Mouse (Mus musculus): ENCODE measurements at regions not wholly inside any gene's neighbourhood (a gene's known extent, or its start where the extent isn't known, plus 50 kb on each side); places are given as distances from the start of the nearest gene placed in this dataset.
A peak's percentile ranks its signal among the peaks of the same experiment; 100 is the strongest.
"Not testable (repeated sequence)": the region's sequence is repeated elsewhere in the genome, so short reads cannot be mapped to it uniquely, and the experiment has no call there.

DNA sequence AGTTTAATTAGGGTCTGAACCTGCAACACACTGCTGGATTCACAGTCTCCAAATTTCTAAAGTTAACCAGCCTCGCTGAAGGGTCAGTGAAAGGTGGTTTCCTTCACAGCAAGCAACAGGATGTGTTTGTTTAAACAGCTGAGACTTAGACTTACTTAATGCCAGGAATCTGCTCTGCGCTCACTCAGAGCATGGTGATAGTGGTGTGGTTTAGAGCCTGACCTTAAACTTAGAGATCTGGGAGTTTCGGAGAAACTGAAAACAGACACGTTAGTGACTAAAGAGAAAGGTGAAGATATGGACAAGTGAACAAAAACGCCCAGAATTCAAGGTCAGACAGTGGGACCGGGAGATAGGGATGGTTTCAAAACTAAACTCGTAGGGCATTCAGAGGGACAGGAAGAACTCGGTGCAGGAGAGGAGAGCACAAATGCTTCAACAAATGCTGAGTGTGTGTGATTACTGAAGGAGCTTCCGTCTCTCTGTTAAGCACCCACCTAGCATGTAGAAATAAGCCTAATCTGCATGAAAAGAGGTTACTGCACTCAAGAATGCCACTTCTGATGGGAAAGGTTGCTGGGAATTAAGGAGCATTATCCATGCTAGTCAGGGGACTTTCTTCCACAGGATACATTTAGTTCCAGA, 97.2 kb upstream of the Ifngr1 start:
- DNase-seq, result no peak

DNA sequence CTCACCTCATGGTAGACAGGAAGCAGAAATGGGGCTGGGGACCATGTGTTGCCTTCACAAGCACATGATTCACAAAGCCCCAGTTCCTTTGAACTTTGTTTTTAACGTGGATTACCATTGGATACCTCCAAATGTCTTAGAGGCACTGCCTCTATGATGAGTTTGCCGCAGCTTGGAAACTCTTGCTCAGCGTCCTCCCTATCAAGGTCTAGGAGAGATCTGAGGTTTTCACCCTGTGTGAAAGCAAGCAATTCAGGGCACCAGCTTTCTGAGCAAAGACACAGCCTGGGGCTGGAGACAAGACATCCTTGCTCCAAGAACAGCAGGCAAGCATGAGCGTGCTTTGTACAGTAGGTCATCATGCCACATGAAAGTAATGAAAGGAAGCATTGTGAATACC, 93.6 kb upstream of the Ifngr1 start:
- no peak for DNase-seq

DNA sequence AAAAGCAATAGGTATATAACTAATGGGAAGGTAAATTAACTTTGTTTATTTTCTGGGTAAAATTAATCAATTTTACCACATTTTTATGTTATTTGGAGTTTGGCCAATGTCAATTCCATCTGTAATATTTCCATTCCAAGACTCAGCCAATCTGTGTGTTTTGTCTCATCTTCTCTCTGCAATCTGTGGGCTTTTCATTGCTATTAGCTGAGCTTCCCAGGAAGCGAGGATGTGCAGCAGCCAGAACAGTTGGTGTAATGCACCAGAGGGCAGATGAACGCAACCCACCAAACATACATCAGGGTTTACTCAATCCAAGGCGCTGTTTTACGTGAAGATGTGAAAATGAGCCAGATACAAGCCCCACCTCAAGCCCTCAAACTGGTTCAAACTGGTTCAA, 88.9 kb upstream of the Ifngr1 start:
- no peak for DNase-seq

DNA sequence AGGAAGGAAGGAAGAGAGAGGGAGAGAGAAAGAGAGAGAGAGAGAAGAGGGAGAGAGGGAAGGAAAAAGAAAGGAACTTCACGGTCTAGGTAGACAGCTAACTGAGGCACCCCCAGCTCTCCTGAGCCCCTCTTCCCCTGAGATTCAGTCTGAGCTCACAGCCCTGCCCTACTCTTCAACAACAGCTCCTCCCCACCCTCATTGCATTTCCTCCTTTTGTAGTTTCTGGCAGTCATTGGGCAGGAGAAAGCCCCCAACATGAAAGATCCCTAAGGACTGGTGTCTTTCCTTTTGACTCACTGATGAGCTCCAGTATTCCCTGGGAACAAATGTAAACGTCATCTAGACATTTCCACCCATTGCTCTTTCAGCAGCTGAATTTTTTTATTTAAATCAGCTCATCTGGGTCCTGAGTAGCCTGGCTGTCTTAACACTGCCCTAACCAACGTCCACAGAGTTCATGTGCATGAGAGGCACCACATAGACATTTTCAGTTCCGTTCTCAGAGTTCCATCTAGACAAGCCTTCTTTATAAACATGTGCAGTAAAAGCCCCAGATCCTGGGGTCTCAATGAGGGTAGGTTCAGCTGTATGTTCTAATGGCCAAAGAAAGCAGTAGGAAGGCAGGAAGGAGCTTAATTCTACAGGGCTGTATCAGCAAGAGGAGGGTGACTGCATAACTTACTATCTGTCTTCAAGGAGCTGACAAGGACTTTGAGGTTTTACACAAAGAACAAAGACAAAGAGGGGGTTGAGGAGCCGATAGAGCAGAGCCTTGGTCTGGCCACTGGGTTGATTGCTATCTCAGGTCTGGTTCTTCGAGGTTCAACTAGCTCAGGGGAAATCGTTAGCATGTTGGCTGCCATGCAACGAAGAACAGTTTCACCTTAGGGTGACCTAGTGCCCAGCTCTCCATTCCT, 87.6 kb upstream of the Ifngr1 start:
- no peak for DNase-seq

DNA sequence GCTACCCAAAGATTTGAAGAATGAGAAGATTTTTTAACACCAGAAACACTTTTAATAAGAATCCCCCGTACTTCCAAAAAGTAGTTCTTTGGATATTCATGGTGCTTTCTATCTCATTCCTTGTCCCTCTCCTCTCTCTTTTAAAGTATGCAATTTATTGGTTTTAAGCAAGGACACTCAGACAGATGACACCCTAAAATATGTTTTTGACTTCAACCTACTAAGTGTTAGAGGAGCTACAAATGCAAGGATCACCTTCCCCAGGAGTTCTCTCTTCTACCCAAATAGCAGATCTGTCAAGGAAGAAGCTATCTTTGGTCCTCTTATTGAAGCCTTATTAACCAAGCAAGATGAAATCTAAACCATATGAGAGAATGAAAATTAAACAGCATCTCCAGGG, 86.6 kb upstream of the Ifngr1 start:
- no peak for DNase-seq

DNA sequence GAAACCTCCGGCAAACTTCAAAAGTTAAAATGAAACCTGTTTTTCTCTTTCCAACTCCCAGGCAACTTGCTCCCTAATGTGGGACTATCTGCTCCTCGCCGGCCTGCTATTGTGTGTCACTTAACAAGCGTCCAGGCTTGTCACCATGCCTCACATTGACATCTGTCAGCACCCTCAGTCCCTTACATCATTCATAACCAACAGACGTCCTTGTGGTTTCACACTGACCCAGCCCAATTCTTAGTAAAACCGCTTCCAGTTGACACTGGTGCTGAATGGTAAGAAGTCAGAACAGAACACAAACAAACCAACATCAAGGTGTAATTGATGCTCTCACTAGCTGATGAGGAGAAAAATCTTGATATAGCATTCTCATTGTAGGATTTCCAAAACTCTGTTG, 85.8 kb upstream of the Ifngr1 start:
- DNase-seq, result no peak

DNA sequence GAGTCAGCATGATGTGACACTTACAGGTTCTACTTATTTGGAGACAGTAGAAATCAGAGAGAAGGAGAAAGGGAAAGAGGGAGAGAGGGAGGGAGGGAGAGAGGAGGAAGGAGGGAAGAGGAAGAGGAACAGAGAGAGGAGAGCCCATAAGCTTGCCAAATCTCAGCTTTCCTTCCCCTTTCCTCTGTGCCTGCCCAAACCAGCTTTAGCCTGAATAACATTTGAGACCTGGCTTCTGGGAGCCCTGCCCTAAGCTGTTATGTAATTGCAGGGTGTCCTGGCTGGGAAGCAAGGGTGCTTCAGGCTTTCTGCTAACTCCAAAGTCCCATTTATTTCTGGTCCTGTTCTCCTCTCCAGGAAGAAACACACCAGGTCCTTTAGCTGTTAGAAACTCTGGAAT, 85.3 kb upstream of the Ifngr1 start:
- DNase-seq, result peak; percentile 46

DNA sequence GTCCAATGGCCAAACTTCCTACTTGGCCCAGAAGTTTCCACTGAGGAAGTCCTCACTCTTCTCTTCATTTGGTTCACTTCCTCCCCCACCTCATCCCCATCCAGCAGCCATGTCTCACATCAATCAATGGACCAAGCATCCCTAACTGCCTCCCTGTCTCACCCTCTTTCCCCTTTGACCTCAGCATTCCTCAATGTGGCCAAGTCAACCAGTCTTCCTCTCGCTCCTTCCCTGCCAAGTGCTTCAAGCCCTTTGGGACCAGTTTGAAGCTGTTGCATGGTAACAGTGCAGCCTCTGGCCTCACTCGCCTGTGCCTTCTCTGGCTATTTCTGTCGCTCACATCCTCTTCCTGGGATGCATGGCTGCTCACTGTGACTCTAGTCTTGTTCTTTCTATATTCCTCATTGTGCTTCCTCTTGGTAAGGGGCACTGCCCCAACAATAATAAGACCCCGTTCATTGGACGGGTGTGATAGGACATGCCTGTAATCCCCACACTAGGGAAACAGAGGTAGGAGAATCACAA, 83.5 kb upstream of the Ifngr1 start:
- DNase-seq, result no peak

DNA sequence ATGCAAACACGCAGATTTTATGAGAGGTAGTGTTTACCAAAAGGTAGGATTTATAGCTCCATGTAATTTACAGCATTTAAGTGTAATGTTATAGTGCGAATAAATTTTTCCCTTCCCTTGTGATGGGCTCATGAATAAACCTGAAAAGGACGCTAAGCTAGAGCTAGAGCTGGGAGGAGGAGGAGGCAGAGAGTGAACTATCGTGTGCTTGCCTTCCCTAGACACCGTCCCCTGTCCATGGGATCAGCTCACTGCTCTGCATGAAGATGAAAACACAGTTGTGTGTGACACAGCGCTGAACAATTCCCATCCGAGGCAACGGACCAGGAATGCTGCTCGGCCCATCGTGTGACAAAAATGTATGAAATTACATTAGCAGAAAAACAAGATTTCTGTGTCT, 81.7 kb upstream of the Ifngr1 start:
- DNase-seq, result no peak

DNA sequence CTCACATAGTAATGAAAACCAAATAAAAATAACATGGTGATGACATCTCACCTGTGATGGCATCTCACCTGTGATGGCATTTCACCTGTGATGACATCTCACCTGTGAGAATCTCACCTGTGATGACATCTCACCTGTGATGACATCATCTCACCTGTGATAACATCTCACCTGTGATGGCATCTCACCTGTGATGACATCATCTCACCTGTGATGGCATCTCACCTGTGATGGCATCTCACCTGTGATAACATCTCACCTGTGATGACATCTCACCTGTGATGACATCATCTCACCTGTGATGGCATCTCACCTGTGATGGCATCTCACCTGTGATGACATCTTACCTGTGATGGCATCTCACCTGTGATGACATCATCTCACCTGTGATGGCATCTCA, 77.4 kb upstream of the Ifngr1 start:
- not testable (repeated sequence) for DNase-seq

DNA sequence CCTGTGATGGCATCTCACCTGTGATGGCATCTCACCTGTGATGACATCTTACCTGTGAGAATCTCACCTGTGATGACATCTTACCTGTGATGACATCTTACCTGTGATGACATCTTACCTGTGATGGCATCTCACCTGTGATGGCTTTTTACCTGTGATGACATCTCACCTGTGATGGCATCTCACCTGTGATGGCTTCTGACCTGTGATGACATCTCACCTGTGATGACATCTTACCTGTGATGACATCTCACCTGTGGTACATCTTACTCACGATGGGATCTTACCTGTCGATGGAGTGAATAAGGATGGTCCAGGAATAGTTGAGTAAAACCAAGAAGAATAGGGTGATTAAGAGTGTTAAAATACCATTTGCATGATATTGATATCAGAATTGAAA, 76.9 kb upstream of the Ifngr1 start:
- DNase-seq, result no peak

DNA sequence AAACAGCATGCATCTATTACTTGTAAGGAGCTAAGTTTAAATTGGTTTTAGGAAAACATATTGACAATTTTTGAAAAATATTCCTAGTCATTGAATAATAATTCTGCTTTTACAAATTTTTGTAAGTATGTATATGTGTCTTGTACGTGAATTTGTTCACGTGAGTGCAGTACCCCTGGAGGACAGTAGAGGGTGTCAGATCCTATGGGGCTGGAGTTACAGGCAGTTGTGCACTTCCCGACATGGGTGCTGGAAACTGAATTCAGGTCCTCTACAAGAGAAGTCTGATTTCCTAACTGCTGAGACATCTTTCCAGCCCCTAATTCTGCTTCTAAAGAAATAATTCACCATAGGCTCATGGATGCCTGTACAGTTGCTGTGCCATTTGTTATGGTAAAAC, 75.7 kb upstream of the Ifngr1 start:
- no peak for DNase-seq

DNA sequence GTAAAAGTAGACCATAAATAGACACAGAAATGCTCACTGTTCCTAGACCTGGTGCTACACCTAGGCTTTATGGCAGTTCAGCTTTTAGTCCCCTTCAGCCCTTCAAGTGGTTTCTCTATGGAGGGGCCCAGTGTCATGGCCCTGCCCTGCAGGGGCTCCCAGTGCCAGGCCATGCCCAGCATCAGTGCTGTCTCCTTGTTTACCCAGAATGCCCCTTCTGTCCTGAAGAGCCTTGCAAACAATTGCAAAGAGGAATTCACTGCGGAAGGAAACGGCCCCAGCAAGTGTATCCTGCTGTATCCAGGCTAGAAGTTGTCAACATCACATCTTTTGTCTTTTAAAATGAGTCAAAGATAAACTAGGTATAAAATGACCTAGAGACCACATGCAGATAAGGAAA, 74.7 kb upstream of the Ifngr1 start:
- DNase-seq, result no peak

DNA sequence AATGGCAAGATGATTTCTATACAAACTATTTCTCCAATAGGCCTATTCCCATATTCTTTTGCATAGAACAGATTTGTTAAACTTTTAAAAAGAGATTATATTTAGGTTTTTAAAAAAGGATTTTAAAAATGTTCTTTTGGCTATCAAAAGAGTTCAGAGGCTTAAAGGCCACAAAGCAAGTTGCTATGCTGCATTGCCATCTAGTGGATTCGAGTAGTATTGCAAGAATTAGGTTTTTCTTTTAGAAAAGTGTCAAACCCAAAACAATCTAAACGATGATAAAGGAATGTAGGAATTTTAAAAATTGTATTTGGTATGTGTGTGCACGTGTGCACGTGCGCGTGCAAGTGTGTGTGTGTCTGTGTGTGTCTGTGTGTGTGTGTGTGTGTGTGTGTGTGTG, 73.0 kb upstream of the Ifngr1 start:
- no peak for DNase-seq

DNA sequence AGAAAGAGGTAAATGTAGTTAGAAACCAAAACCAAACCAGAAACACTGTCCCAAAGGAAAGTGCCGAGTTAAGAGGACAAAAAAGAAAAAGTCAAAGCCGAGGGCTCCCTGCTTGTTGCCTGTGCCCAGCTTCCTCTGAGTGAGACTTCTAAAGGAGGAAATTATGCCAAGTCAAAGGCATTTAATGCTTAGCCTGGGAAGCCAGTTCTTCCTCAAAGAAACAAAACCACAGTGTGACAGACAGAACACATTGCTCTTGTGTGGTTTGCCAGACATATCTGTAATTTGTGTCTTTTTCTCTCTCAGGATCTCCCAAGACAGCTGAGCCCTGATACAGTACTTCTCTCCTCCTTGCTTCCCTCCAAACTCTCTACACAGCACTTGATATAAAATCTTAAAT, 69.6 kb upstream of the Ifngr1 start:
- DNase-seq, result no peak

DNA sequence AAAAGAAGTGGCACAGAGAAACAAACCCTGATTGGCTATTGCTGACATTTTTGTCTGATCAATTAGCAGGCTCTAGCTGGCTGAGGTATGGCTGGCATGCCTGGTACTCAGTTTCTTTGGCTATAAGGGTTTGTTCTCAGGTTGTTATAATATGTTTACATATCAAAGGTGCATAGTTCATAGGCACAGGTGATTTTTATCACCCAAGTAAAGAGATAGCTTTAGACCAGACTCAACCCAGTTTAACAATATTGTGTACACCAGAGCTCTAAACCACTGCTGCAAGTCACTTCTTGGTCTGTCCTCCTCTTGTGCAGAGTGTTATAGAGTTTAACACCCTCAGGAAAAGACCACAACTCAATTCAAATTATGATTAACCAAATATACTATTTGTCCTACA, 65.8 kb upstream of the Ifngr1 start:
- no peak for DNase-seq

DNA sequence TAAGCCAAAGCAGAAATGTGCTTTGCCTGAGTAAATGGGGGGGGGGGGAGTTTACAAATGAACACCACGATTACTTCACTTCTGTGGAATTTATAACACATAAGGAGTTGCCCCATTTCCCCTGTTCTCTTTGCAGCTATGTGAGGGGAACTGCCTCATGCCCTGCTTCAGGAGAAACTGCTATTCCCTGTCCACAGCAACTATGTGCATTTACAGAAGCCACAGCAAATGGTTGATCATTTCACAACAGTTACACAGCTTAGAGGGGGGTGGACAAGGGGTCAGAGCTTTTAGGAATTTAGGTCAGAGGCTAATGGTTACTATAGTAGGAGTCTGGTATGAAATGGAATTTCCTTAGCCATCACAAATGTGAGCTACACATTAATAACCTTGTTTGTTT, 65.4 kb upstream of the Ifngr1 start:
- no peak for DNase-seq

DNA sequence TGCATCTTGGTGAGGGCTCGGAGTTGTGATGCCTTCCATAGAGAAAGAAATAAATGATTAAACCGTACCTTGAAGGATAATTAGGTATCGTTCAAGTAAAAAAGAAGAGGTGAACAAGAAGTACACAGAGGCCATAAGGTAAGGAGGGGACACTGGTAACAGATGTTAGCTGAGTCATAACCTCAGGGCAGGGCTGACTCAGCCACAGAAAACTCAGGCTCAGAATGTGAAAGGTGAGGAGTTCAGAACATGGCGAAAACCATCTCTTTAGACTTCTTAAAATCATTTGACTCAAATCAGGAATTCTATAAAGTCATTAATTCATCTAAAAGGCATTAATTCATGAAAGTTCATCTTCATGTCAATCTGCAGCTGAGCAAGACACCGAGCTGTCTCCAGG, 62.1 kb upstream of the Ifngr1 start:
- DNase-seq, result no peak

DNA sequence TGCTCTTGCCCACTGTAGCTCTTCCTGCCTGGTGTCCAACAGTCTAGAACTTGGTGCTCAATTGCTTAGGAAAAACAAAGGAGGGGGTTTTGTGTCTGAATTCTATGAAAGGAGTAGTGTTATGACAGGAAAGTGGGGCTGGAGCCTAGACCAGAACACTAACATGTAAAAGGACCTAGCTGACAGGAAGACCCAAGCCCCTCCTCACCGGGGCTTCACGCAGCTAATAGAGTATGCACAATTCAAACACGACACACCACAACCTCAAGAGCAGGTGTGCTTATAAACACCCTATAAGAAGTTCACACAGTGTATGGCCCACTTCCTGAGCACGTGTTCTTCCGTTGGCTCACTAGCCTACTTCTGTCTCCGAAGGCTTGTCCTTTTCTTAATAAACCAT, 61.7 kb upstream of the Ifngr1 start:
- no peak for DNase-seq

DNA sequence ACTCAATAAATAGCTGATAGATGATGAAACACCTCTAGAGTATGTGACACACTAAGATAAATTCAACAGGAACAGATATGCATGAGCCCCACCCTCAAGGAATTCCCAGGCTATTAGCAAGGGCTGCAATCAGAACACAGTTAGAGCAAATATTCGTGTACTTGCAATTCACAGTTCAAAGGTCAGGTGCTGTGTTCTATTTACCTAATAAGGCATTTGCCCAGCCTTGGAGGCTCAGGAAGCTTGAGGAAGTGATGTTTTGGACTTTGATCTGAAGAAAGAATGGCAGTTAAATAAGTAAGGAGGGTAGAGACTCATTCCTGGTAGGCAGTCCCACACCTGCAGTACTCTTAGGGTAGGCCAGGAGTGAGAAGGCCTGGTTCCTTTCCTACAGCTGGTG, 60.3 kb upstream of the Ifngr1 start:
- DNase-seq, result no peak

DNA sequence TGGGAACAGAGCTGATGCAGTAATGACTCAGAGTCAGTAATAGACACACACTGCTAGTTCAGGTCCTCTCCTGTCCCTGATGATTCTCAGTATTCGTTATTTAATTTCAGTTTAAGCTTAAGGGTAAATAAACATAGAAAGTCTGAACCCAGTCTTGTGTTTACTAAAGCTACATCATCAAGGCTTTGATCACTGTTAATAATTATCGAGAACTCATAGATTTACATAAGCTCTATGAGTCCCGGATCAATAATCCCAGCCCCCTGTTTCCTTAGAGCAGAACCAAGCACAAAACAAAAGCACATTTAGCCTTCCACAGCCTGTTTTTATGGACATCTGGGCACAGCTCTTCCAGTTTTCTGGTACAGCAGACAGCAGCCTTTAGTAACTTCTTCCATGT, 59.0 kb upstream of the Ifngr1 start:
- DNase-seq, result no peak

DNA sequence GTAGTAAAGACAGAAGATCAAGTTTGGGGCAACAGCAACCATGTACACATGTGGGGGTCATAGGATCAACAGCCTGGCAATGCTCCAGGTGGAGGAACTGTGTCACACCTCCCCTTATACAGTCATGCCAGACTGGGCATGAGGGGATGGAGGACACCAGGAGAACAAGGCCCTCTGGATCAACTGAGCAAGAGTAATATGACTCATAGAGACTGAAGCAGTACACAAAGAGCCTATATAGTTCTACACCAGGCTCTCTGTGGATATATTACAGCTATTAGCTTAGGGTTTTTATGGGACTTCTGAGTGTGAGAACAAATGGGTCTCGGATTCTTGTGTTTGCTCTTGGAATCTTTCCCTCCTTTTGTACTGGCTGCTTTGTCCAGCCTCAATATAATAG, 57.9 kb upstream of the Ifngr1 start:
- no peak for DNase-seq

Measured in gastrocnemius, postnatal 25 days (tissue).